Mouse (Mus musculus): ENCODE results near the gene Ksr2. TPM values are rescaled to one million over a fixed set of nuclear protein-coding genes. Genes with fewer than 3 reads are reported as not detected.
"Not testable (repeated sequence)": the region's sequence is repeated elsewhere in the genome, so short reads cannot be mapped to it uniquely, and the experiment has no call there.

Gene Ksr2
- polyA plus RNA-seq, 1 experiment from 2014 or later: 0.36 TPM

GRCm38 (mm10) chr5:117374372-117375049 is 39.3 kb upstream of the Ksr2 start:
- no peak overlapping the region for H3K4me3 ChIP-seq (ENCODE audit: low read depth, low read length)
- H3K27ac ChIP-seq (ENCODE audit: low read depth): no peak overlapping the region; the same call in 1 of the 2 replicates
- DNase-seq (no peak), ATAC-seq (ENCODE audit: insufficient read depth) (no peak)
- no peak overlapping the region for H3K9ac ChIP-seq
- H3K9me3 ChIP-seq (ENCODE audit: low read depth, low read length): no peaks in the 10 kb centered on the region
- no peaks in the 10 kb centered on the region for H3K27me3 ChIP-seq (ENCODE audit: insufficient read depth, low read length)
- WGBS: 83% methylated on average over 7 of the region's 7 CpGs
- TF ChIP-seq CTCF (IDR thresholded peaks at IDR 0.05; ENCODE audit: low read depth): no peak
- peaks cover 84% of the 10 kb centered on the region for H3K36me3 ChIP-seq (ENCODE audit: insufficient read depth)
- no peak overlapping the region for H3K4me2 ChIP-seq
- no peaks in the 10 kb centered on the region for H3K4me1 ChIP-seq (ENCODE audit: insufficient read depth)

DNA sequence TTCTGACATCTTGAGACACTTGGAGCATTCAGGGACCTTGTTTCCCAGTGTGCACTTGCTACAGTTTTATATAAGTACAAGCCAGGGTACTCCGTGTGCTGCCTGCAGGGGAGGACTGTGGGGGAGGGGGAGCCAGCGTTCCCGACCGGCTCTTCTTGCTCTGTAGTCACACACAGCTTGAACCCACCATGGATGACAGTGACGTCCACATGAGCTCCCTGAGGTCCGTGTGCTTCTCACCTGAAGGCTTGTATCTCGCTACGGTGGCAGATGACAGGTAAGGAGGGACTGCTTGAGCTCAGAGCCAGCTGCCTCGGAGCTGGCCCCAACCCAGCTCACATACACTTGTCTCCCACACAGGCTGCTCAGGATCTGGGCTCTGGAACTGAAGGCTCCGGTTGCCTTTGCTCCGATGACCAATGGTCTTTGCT is 37.5 kb upstream of the Ksr2 start:
- no peak for DNase-seq
- 77% methylated on average over 11 of the region's 11 CpGs for WGBS
- Histone ChIP-seq H3K36me3 (ENCODE audit: insufficient read depth) (peaks cover 85% of the 10 kb centered on the region), H3K4me2 (no peak overlapping the region), H3K27ac (ENCODE audit: low read depth) (no peak overlapping the region), H3K9ac (no peak overlapping the region), H3K27me3 (ENCODE audit: insufficient read depth, low read length) (no peaks in the 10 kb centered on the region), H3K9me3 (ENCODE audit: low read depth, low read length) (no peaks in the 10 kb centered on the region), H3K4me3 (ENCODE audit: low read depth, low read length) (no peak overlapping the region), H3K4me1 (ENCODE audit: insufficient read depth) (no peaks in the 10 kb centered on the region)
- ATAC-seq (ENCODE audit: insufficient read depth): no peak
- no peak for TF ChIP-seq CTCF (IDR thresholded peaks at IDR 0.05; ENCODE audit: low read depth)

- 87% methylated on average over 14 of the region's 14 CpGs for WGBS
- peaks cover 86% of the 10 kb centered on the region for H3K36me3 ChIP-seq (ENCODE audit: insufficient read depth)
- not testable (repeated sequence) for H3K27ac ChIP-seq (ENCODE audit: low read depth); H3K27me3 ChIP-seq (ENCODE audit: insufficient read depth, low read length); H3K4me2 ChIP-seq; ATAC-seq (ENCODE audit: insufficient read depth); H3K4me3 ChIP-seq (ENCODE audit: low read depth, low read length); H3K9me3 ChIP-seq (ENCODE audit: low read depth, low read length); DNase-seq; H3K4me1 ChIP-seq (ENCODE audit: insufficient read depth); H3K9ac ChIP-seq
Observed at GRCm38 (mm10) chr5:117377731-117378130, 36.1 kb upstream of the Ksr2 start.

DNA sequence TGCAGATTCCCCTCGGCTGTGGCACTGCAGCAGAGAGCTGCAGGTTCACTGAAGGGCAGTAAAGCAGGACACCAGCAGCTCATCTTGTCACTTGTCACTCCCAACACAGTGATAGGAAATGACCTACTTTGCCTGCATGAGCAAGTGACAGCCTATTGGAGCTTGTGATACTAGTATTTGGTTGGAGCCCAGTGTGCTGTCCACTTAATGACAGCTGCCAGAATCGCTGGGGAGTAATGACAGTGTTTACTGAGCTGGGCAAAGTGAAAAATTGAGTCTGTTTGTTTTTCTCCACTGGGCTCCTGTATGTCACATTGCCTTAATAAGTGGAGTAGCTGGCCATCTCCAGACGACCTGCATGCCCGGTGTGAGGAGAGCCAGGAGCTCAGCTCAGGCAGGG is 33.6 kb upstream of the Ksr2 start:
- Histone ChIP-seq H3K36me3 (ENCODE audit: insufficient read depth) (peaks cover 88% of the 10 kb centered on the region), H3K4me1 (ENCODE audit: insufficient read depth) (no peaks in the 10 kb centered on the region), H3K9ac (no peak overlapping the region), H3K4me3 (ENCODE audit: low read depth, low read length) (no peak overlapping the region), H3K27ac (ENCODE audit: low read depth) (no peak overlapping the region), H3K27me3 (ENCODE audit: insufficient read depth, low read length) (no peaks in the 10 kb centered on the region), H3K4me2 (no peak overlapping the region), H3K9me3 (ENCODE audit: low read depth, low read length) (no peaks in the 10 kb centered on the region)
- DNase-seq (no peak), ATAC-seq (ENCODE audit: insufficient read depth) (no peak)
- 61% methylated on average over 4 of the region's 4 CpGs for WGBS
- TF ChIP-seq CTCF (IDR thresholded peaks at IDR 0.05; ENCODE audit: low read depth): no peak

- Histone ChIP-seq H3K4me1 (ENCODE audit: insufficient read depth) (no peaks in the 10 kb centered on the region), H3K36me3 (ENCODE audit: insufficient read depth) (peaks cover 89% of the 10 kb centered on the region), H3K4me2 (no peak overlapping the region), H3K4me3 (ENCODE audit: low read depth, low read length) (no peak overlapping the region), H3K9me3 (ENCODE audit: low read depth, low read length) (no peaks in the 10 kb centered on the region), H3K27ac (ENCODE audit: low read depth) (no peak overlapping the region), H3K27me3 (ENCODE audit: insufficient read depth, low read length) (no peaks in the 10 kb centered on the region), H3K9ac (no peak overlapping the region)
- 73% methylated on average over 7 of the region's 7 CpGs for WGBS
- 0 out of 2 replicates have a peak, but pooled peaks have one; percentile 16 for TF ChIP-seq CTCF (IDR thresholded peaks at IDR 0.05; ENCODE audit: low read depth)
- DNase-seq: no peak
- no peak for ATAC-seq (ENCODE audit: insufficient read depth)
Observed at GRCm38 (mm10) chr5:117381785-117382184, 32.0 kb upstream of the Ksr2 start.

DNA sequence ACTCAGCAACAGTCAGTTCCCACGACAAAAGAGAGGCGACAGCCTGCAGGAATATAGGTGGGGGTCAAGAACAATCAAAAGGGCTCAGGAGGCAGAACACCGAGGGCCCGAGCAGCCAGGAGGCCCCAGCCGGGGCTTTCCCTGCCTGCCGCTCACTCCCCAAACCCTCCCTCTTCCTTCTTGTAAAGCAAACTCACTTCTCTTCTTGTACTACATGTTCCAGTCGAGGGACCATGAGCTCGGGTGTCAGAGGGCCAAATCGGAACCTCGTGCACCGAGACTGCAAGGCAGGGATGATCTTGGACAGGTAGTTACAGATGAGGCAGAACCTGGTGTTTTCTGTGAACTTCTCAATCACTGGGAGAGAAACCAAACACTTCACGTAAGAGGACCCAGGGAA is 30.6 kb upstream of the Ksr2 start:
- Histone ChIP-seq H3K36me3 (ENCODE audit: insufficient read depth) (peaks cover 85% of the 10 kb centered on the region), H3K4me2 (no peak overlapping the region), H3K9me3 (ENCODE audit: low read depth, low read length) (no peaks in the 10 kb centered on the region), H3K4me1 (ENCODE audit: insufficient read depth) (0 out of 2 replicates have a peak, but pooled peaks cover 9% of the 10 kb centered on the region), H3K27me3 (ENCODE audit: insufficient read depth, low read length) (no peaks in the 10 kb centered on the region), H3K4me3 (ENCODE audit: low read depth, low read length) (no peak overlapping the region), H3K9ac (no peak overlapping the region), H3K27ac (ENCODE audit: low read depth) (no peak overlapping the region)
- WGBS: 75% methylated on average over 12 of the region's 12 CpGs
- DNase-seq (no peak), ATAC-seq (ENCODE audit: insufficient read depth) (no peak)
- no peak for TF ChIP-seq CTCF (IDR thresholded peaks at IDR 0.05; ENCODE audit: low read depth)

- Histone ChIP-seq H3K27ac (ENCODE audit: low read depth) (peak overlapping the region; percentile 80), H3K4me2 (peak overlapping the region; percentile 73), H3K27me3 (ENCODE audit: insufficient read depth, low read length) (no peaks in the 10 kb centered on the region), H3K36me3 (ENCODE audit: insufficient read depth) (peaks cover 37% of the 10 kb centered on the region), H3K4me3 (ENCODE audit: low read depth, low read length) (peak overlapping the region; percentile 73), H3K9ac (peak overlapping the region; percentile 86), H3K4me1 (ENCODE audit: insufficient read depth) (0 out of 2 replicates have a peak, but pooled peaks cover 9% of the 10 kb centered on the region), H3K9me3 (ENCODE audit: low read depth, low read length) (no peaks in the 10 kb centered on the region)
- WGBS: 5% methylated on average over 16 of the region's 16 CpGs
- peak; percentile 62 for TF ChIP-seq CTCF (IDR thresholded peaks at IDR 0.05; ENCODE audit: low read depth)
- DNase-seq (peak; percentile 72), ATAC-seq (ENCODE audit: insufficient read depth) (peak; percentile 50)
Observed at GRCm38 (mm10) chr5:117388296-117388751, 25.5 kb upstream of the Ksr2 start.
